Mouse (Mus musculus) hindlimb bud, embryonic 11.5 days (tissue): Measurements from ENCODE around the gene Bnc2.

Experiments used
- DNase-seq: peaks from one replicate; pipeline ENCODE4 v3.0.0-alpha.2; 2012; ENCODE audit warnings: low read depth, low spot score; ENCODE audit errors: extremely low spot score

Bnc2 gene

GRCm38 (mm10) chr4:84431677-84432515, 243.2 kb downstream of the Bnc2 start:
- DNase-seq = no peak

DNA sequence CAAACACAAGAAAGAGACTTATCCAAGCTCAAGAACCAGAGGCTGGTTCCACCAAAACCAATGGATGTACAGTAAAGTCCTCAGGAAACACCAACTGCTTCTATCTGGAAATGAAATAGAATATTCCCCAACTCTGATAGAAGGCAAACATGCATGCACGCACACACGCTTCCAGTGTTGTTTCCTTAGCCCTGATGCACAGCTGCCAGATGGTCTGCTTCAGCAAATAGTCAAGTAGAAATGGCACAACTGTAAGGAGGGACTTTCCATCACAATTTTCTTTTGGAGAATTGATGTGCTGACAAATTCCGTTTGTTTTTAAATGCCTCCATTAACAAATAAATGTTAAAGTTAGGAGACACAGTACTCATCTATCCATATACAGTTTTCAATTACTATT, 247.1 kb downstream of the Bnc2 start:
- DNase-seq = no peak

DNA sequence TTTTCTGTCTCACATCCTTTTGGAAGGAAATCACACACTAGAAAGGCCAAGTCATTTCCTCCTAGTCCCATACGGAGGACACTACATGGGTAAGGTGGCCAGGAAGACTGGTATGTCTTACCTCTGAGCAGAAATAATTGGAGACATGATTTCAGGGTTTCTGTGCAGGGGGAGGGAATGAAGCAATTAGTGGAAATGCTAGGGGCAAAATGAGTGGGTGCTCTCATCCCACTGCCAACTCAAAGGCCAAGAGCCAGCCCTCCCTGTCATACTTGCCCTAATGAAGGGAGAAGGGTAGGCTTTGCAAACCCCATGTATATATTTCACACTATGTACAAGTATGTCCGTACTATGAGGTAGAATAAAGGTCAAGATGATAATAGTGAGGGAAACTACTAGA, 263.6 kb downstream of the Bnc2 start:
- no peak for DNase-seq

- DNase-seq = no peak
These were observed 267.6 kb downstream of the Bnc2 start for GRCm38 (mm10) chr4:84407328-84408028.

- DNase-seq = peak; percentile 10
These were observed 271.5 kb downstream of the Bnc2 start for GRCm38 (mm10) chr4:84403356-84404145.

DNA sequence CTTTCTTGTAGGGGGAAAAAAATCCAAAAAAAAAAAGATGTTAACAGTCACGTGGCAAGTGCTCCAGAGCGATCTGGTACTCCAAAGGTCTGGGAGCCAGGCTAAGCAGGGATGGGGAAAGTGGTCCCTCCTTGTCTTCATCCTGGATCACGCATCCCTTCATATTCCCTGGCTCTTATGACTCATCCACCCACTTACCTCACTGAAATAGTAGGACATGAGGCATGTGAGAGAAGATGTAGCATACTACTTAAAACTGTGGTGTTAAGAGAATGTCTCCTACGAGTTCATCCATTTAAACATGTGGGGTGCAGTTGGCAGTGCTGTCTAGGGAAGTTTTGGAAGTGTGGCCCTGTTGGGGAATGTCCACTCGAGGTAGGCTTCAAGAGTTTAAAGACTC, 286.1 kb downstream of the Bnc2 start:
- DNase-seq = no peak

DNA sequence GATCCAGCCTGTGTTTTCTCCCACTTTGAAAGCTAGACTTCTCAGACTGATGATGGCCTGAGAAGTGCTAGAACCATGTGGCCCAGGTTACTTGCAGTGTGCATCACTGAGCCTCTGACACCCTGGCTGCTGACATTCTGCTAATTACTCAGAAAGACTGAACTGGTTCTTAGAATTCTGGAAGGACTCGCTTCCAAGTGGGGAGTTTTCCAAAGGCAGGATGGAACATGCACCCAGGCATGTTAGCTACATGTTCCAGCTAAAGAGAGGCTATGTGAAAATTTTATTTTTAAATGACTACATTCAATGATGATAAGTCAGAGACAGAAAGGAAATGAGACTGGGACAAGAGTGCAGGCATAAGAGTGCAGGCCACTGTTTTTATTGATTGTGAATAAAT, 289.9 kb downstream of the Bnc2 start:
- DNase-seq = no peak

GRCm38 (mm10) chr4:84379289-84379688, 295.8 kb downstream of the Bnc2 start:
- DNase-seq = no peak

- DNase-seq = no peak
These were observed 297.6 kb downstream of the Bnc2 start for GRCm38 (mm10) chr4:84377513-84377912.

DNA sequence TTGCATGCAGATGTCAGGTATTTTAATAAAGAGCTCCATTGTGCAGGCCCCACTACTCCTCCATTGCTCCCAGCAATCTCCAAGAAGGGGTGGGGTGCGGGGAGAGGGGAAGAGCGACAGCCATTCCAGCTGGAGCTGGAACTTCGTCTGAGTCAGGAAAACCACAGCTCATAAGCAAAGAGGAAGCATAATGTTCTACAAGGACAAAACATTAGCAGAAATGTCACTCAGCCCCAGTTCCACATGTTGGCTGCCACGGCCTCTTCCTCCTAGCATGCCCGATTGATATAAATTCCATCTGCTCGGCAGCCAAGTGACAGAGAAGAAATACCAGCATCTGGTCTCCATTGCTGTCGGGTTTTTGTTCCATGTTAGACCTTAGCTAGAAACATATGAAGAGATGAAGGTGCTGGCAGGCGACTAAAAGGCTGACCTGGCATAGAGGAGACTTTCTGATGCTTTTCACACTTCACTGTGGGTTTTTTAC, 312.7 kb downstream of the Bnc2 start:
- peak; percentile 54 for DNase-seq

DNA sequence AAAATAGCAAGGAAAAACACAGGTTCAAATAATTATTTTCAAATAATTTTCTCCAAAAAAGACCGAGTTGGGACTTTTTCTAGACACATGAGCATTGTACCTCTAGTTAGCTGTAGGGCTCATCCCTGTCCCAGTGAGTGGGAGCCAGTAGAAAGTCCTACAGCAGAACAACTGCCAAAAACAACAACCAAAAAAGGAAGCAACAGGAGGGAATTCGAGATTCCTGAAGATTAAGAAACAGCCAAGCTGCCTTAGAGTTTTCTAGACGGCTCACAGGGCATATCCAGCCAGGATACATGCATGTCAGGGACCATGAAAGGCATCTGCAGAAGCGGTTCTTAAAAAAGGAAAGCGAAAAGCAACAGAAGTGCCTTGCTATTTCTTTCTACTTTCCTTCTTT, 313.9 kb downstream of the Bnc2 start:
- DNase-seq = no peak

DNA sequence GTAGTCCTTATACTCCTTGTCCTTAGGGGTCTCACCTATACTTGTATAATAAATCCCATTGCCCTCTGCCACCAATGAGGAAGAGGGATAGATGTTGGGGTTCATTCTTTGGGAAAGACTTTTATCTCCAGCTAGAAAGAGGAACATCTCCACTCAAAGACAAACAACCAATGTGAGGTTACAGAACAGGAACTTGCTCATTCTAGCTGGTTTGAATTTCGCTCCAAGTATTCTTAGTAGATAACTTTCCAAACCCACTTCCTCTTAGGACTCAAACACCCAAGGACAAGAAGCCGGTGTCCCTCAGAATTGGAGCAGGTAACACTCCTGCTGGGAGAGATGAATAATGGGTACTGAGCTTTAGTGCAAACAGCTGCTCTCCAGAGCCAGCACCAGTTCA, 315.1 kb downstream of the Bnc2 start:
- no peak for DNase-seq

DNA sequence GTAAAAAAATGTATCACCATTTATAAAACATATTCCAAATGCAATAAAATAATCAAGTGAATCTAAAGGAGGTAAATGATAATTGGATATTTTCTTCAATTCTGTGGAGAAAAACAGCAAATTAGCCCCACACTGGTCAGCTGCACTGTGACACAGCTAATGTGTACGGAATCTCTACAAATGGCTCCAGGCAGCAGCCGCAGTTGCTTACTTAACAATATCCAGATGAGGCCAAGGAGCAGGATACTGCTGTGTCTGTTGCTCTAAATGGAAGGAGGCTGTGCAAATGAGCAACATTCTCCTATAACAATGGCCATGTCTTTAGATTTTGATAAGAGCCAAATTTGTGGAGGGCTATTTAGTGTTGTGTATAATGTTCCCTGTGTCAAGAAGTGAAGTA, 316.9 kb downstream of the Bnc2 start:
- no peak for DNase-seq

GRCm38 (mm10) chr4:84357382-84357781, 317.7 kb downstream of the Bnc2 start:
- no peak for DNase-seq

GRCm38 (mm10) chr4:84356468-84357153, 318.5 kb downstream of the Bnc2 start:
- no peak for DNase-seq

DNA sequence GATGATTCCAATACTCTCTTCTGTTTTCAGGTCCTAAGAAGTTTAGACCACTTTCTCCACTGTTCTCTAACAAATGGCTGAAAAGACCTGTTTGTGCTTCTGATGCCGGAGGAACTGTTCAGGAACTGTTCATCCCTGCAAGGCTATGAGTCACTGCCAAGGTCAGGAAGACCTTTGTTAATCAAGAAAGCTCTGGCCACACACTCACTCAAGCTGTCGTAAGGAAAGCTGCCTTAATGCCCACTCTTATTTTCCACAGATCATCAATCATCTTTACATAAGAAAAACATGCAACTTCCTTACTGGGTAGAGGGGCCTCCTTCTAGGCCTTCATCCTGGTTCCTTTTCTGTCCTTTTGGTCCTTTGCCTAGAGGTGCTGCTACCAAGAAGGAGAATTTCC, 322.4 kb downstream of the Bnc2 start:
- DNase-seq = no peak

DNA sequence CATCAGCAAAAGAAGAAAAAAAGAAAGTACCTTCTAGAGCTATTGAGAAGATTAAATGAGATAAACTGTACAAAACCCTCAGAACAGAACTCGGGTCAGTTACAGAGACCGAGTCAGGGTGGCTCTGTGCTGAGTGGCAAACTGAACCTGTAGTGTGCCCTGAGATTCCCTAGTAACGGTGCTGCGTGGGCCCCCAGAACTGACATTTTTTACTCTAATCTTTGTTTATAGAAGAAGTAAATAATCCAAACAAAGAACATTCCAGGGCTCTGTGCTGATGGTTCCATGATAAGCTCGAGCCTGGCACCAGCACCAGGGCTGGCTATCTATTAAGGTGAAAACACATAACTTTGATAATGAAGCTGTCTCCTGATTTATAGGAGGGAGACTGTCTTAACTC, 325.5 kb downstream of the Bnc2 start:
- DNase-seq = no peak

GRCm38 (mm10) chr4:84339172-84339571, 335.9 kb downstream of the Bnc2 start:
- no peak for DNase-seq

GRCm38 (mm10) chr4:84331995-84332394, 343.1 kb downstream of the Bnc2 start:
- DNase-seq = no peak

- no peak for DNase-seq
These were observed 343.6 kb downstream of the Bnc2 start for GRCm38 (mm10) chr4:84331450-84331849.

- no peak for DNase-seq
These were observed 344.6 kb downstream of the Bnc2 start for GRCm38 (mm10) chr4:84330509-84330908.
